Mouse (Mus musculus): ENCODE measurements around the gene Man2a2.
A peak's percentile ranks its signal among the peaks of the same experiment; 100 is the strongest.

The Man2a2 gene

GRCm38 (mm10) chr7:80371041-80371751, at the start of gene Man2a2:
Man2a2 (minus strand) TSS chr7:80371375.
- peak; percentile 91 for DNase-seq

- DNase-seq = peak; percentile 50
These were observed 49.4 kb upstream of the Man2a2 start for GRCm38 (mm10) chr7:80420586-80420985.

- no peak for DNase-seq
These were observed 48.1 kb upstream of the Man2a2 start for GRCm38 (mm10) chr7:80419278-80419677.

- DNase-seq = no peak
These were observed 46.9 kb upstream of the Man2a2 start for GRCm38 (mm10) chr7:80418036-80418435.

GRCm38 (mm10) chr7:80417601-80418000, 46.4 kb upstream of the Man2a2 start:
- DNase-seq = no peak

GRCm38 (mm10) chr7:80416969-80417368, 45.8 kb upstream of the Man2a2 start:
- no peak for DNase-seq

DNA sequence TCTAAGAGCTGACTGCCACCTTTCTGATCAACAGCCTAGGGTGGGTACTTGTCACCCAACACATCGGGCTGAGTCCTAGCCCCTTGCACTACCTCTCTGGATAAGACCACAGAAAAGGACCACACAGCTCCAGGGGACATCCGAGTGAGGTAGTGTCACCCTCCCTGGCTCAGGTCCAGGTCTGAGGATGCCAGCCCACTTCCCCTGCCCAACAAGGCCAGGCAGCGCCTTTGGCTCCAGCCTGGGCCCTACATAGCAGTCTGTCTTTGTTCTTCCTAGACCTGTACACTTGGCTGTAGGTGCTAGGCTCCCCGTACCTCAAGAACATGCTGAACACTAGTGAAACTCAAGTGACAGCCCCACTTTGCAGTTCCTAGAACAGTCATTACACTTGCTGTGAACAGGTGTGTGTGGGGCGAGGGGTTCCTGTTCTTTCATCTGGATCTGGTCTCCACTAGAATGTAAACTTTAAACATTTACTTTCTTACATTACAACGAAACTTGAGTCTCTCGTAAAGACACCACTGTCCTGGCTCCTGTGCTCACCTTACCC, 43.2 kb upstream of the Man2a2 start:
- no peak for DNase-seq

DNA sequence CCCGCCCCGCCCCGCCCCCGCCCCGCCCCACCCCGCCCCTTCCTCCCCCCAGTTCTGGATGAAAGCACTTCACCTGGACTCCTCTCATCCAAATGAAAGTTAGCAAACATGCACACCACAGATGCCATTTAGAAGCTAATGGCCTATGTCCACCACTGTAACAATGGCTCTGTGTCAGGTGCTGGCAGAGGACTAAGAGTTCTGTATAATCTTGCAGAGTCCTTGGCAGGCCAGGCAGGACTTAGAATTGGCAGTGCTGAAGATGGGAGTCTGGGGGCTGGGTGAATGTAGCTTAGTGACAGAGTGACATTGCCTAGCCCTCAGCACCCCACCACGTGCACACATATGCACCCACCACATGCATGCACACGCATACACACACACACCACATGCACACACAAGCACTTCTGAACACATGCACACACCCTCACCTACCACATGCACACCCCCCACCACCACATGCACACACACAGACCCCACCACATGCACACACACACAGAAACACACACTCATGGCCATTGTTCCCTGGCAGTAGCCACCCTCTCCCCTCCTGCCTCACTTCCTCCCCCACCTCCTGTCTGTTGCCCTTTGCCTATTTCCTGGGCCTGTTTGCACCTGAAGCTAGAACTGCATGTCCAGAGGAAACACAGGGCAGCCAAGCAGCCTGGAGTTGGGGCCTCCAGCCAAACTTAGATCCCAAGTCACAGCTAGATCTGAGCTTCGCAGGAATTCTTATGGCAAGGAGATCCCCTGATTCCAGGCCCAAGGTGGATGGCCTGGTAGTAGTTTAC, 42.5 kb upstream of the Man2a2 start:
- no peak for DNase-seq

- no peak for DNase-seq
These were observed 41.6 kb upstream of the Man2a2 start for GRCm38 (mm10) chr7:80412781-80413180.

DNA sequence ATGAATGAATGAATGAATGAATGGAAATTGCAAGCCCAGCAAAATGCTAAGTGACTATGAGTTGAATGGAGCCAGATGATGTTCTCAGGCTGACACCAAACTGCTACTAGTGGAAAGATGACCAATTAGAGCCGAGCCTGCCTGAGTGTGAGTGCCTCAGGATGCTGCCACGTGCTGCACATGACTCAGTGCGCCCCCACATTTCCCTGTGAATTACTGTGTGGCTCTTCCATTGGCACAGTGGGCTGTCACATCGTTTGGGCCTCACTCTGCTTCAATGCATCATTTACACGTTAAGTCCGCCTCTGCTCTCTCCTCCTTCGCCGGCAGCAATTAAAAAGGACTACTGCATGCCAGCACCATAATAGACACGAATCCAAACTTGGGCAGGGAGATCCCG, 41.1 kb upstream of the Man2a2 start:
- no peak for DNase-seq

GRCm38 (mm10) chr7:80410380-80410779, 39.2 kb upstream of the Man2a2 start:
- no peak for DNase-seq

DNA sequence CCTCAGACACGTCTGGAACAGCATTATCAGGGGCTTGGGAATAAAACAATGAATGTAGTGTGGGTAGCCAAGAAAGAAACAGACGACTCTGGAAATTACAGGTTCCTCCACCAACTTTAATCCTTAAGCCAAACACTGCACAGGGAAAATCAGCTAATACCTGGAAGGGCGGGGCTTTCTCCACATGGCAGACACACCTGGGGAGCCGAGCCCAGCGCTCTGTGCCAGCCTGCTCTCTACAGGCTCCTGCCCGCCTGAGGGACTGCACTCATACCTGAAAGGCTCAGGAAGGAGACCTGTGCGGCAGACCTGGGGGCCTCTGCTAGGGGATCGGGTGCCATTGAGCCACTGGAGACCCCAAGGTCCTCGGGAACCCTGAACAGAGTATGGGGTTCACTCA, 36.5 kb upstream of the Man2a2 start:
- DNase-seq = no peak

DNA sequence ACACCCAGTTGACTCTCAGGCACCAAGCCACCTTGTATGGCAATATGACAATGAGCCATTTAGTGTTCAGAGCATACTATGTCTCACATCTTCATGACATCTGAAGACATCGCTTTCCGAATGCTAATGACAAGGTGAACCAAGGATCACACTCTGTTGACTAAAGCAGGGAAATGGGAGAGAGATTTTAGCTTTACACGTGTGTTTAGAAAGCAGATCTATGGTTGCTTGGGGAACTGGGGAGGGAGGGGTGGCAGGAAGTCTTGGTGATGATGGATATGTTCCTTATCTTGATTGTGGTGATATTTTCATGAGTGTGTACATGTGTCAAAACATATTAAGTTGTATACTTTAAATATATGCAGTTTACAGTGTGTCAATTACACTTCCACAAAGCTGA, 35.0 kb upstream of the Man2a2 start:
- no peak for DNase-seq

- DNase-seq = no peak
These were observed 34.1 kb upstream of the Man2a2 start, which contains the start of gene Furin for GRCm38 (mm10) chr7:80405188-80405695. Furin (minus strand) TSS chr7:80405436.

GRCm38 (mm10) chr7:80404101-80404894, 33.1 kb upstream of the Man2a2 start:
- DNase-seq = no peak

- DNase-seq = peak; percentile 72
These were observed 32.4 kb upstream of the Man2a2 start for GRCm38 (mm10) chr7:80403551-80403950.

- DNase-seq = peak; percentile 87
These were observed 31.6 kb upstream of the Man2a2 start for GRCm38 (mm10) chr7:80402651-80403321.

DNA sequence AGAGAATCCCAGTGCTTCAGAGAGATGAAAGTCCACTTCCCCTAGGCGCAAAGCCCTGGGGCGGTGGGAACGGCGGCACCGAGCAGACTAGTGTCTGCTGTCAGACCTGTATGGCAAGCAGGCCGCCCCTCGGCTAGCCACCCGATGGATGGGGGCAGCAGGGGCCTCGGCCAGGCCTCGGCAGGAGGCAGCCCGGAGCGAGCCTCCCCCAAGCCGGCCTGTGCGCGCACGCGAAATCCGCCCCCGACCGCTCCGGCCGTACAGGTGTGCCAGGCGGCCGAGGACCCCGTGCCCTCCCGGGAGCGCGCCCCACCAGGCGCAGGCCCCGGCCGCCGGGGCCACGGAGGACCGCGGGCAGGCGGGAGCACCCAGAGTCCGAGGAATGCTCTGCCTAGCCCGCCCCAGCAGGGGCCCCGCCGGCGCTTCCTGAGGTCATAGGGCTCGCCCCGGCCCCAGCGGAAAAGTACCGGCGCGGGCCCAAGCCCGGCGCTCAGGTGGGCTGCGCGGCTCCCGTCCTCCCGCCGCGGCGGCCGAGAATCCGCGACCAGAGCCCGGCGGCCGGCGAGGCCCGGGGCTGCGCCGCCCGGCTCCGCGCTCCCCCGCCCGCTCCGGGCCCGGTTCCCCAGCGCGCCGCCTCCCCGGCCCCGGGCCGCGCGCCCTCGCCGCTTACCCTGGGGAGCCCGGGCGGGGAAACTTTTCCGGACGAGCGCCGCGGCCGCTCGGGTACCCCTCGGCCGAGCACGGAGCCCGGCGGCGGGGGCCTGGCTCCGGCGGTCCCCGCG, 30.9 kb upstream of the Man2a2 start:
- DNase-seq = peak; percentile 75

GRCm38 (mm10) chr7:80401041-80401859, 30.1 kb upstream of the Man2a2 start:
- no peak for DNase-seq

GRCm38 (mm10) chr7:80400571-80400970, 29.4 kb upstream of the Man2a2 start:
- DNase-seq = peak; percentile 52

Measured in kidney, postnatal 10 days (tissue).